Mouse (Mus musculus) E14TG2a.4 (cell line): ENCODE data around the gene Abcf2.

Experiments
- CTCF ChIP-seq: conservative IDR thresholded peaks from 2 replicates; pipeline ENCODE4 v1.5.1; 2014; ENCODE audit warnings: low read length
- POU5F1 ChIP-seq: IDR thresholded peaks from 2 replicates; pipeline ENCODE4 v1.6.1; 2014; ENCODE audit warnings: low read length, borderline replicate concordance

- TF ChIP-seq CTCF (no peak), POU5F1 (no peak)
These were observed 32.1 kb upstream of the Abcf2 start for GRCm38 (mm10) chr5:24609388-24609787.
